Mouse (Mus musculus): ENCODE results near the gene Cfap221. TPM values are rescaled to one million over a fixed set of nuclear protein-coding genes. Genes with fewer than 3 reads are reported as not detected.

Gene Cfap221
- polyA plus RNA-seq, 1 experiment from 2014 or later = 0.09 TPM

DNA sequence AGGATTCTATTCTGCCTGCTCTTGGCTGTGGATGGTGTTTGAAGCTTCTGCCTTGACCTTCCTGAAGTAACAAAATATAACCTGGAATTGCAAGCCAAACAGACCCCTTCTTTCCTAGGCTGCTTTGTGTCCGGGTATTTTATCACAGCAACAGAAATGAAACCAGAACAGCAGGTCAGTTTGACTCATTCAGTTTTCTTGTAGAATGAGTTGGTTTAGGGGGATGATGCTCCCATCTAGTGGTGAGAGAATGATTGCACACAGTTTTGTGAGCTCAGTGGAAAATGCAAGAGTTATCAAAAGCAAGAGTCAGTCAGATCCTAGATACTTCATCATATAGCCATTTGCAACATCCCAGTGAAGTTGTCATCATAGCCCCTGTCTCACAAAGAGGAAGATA lies 67.3 kb downstream of the Cfap221 start:
- Histone ChIP-seq H3K4me3 (no peak overlapping the region), H3K4me2 (replicated peaks) (no peak overlapping the region), H3K27me3 (no peaks in the 10 kb centered on the region), H3K9ac (no peak overlapping the region), H3K4me1 (no peaks in the 10 kb centered on the region), H3K27ac (no peak overlapping the region), H3K36me3 (no peaks in the 10 kb centered on the region), H3K9me3 (no peaks in the 10 kb centered on the region)
- WGBS = 59% methylated on average over 1 of the region's 1 CpGs
- no peak for ATAC-seq (ENCODE audit: low FRiP score, low read depth)

DNA sequence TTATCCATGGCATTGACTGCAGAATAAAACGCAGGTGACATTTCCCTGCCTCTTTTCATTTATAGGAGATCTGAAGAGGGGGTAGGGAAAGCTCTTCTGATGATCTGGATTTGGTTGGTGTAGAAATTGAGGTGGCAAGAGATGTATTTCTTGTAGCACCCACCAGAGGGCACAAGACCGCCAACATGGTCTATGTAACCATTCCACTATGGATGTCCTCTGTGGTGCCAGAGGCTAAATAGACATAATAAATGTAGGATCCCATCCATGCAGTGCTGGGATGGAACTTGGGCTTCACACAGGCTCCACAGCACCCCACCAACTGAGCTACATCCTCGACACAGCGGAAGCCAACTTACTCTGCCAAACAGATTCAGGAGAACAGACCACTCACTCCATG lies 77.7 kb downstream of the Cfap221 start:
- 52% methylated on average over 4 of the region's 4 CpGs for WGBS
- no peak overlapping the region for H3K4me2 ChIP-seq (replicated peaks)
- no peak overlapping the region for H3K9ac ChIP-seq
- H3K27me3 ChIP-seq = no peaks in the 10 kb centered on the region
- no peaks in the 10 kb centered on the region for H3K4me1 ChIP-seq
- no peak for ATAC-seq (ENCODE audit: low FRiP score, low read depth)
- H3K4me3 ChIP-seq = no peak overlapping the region
- H3K27ac ChIP-seq = no peak overlapping the region
- no peaks in the 10 kb centered on the region for H3K36me3 ChIP-seq
- H3K9me3 ChIP-seq = no peaks in the 10 kb centered on the region

DNA sequence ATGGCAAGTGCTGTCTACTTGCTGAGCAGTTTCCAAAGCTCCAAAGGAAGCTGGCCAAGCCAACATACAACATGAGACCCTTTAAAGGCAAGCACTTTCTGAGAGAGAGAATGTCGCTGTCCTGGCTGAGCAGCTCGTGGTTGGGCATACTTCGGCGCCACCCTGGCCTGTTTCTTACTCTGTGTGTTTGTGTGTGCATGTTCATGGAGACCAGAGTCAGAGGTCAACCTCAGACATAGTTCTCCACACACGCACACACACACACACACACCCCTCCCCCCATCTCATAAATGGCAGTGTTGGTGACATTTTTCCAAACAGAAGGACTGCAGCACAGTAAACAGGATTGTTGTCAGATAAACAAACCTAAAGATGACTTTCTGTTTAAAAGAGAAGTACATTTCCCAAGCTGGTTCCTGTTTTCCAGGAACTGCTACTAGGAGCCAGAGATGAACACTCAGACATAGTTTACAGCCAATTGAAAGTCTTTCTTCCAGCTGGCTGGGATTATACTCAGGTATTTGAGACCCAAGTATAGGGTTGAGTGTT lies 80.1 kb downstream of the Cfap221 start:
- Histone ChIP-seq H3K4me2 (replicated peaks) (no peak overlapping the region), H3K4me3 (no peak overlapping the region), H3K9me3 (no peaks in the 10 kb centered on the region), H3K27ac (no peak overlapping the region), H3K36me3 (no peaks in the 10 kb centered on the region), H3K4me1 (peaks cover 6% of the 10 kb centered on the region; the same call in 1 of the 2 replicates), H3K27me3 (no peaks in the 10 kb centered on the region), H3K9ac (no peak overlapping the region)
- no peak for ATAC-seq (ENCODE audit: low FRiP score, low read depth)
- WGBS = 78% methylated on average over 5 of the region's 5 CpGs

DNA sequence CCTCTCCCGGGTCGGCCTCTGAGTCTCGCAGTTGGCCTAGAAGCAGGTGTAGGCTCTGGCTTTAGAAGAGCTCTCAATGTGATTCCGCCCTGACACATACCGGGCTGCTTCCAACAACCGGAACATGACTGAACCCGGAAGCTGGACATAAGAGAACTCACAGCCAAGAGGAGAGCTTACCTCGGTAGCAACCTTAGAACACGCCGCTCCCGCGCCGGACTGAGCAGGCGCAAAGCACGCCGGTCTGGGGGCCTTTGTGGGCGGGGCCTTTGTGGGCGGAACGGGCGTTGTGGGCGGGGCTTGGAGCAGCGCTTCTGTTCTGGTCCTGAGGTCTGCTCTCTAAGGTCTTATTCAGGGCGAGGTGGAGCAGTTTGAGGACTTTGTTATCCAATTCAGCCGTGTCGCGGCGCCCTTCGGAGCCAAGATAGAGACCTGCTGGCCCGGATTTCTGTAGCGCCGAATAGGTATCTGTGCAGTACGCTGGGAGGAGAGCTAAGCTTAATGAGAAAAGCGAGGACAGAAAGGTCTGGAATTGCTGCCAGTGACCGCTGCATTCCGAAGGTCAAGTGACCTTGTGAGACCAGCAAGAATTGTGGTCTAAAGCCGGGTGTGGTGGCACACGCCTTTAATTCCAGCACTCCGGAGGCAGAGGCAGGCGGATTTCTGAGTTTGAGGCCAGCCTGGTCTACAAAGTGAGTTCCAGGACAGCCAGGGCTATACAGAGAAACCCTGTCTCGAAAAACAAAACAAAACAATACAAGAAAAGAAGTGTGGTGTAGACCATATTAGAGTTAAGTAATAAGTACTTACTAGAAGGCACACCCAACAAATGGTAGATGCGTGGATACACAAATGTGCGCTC lies 83.8 kb downstream of the Cfap221 start, which contains the start of gene Tmem177:
Gene Tmem177, minus strand, starts transcription at position 256 of the 862 bp plus-strand sequence.
- no peaks in the 10 kb centered on the region for H3K27me3 ChIP-seq
- no peaks in the 10 kb centered on the region for H3K9me3 ChIP-seq
- H3K36me3 ChIP-seq = peaks cover 28% of the 10 kb centered on the region
- WGBS = 13% methylated on average over 42 of the region's 42 CpGs
- ATAC-seq (ENCODE audit: low FRiP score, low read depth) = peak; percentile 94
- H3K27ac ChIP-seq = no peak within 1 kb of the TSS
- peak within 1 kb of the TSS; percentile 72 for H3K4me2 ChIP-seq (replicated peaks)
- peak within 1 kb of the TSS; percentile 63 for H3K9ac ChIP-seq
- peaks cover 7% of the 10 kb centered on the region; the same call in 1 of the 2 replicates for H3K4me1 ChIP-seq
- peak within 1 kb of the TSS; percentile 57 for H3K4me3 ChIP-seq

DNA sequence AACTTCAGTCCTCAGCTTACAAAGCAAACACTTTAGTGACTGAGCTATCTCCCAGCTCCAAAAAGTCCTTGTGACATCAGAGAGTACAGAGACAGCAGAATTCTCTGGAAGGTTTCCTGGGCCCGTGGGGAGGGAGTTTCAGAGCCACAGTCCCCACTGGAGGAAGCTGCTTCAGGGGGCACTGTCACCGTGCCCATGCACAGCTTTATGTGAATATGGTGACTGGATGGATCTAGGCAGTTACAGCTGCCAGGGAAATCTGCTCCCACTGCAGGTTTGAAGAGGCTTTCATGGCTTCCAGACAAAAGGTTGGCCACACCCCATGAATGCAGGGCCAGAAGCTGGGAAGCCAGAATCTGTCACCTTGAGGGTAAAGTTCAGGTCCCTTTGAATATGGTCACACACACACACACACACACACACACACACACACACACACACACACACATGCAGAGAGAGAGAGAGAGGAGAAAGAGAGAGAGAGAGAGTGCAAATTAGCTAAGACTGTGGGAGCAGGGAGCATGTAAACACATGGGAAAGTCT lies 89.8 kb downstream of the Cfap221 start:
- 76% methylated on average over 2 of the region's 2 CpGs for WGBS
- no peak for ATAC-seq (ENCODE audit: low FRiP score, low read depth)
- Histone ChIP-seq H3K4me2 (replicated peaks) (no peak overlapping the region), H3K36me3 (peaks cover 30% of the 10 kb centered on the region), H3K9me3 (no peaks in the 10 kb centered on the region), H3K9ac (no peak overlapping the region), H3K27ac (no peak overlapping the region), H3K4me1 (peaks cover 16% of the 10 kb centered on the region), H3K27me3 (no peaks in the 10 kb centered on the region), H3K4me3 (no peak overlapping the region)

DNA sequence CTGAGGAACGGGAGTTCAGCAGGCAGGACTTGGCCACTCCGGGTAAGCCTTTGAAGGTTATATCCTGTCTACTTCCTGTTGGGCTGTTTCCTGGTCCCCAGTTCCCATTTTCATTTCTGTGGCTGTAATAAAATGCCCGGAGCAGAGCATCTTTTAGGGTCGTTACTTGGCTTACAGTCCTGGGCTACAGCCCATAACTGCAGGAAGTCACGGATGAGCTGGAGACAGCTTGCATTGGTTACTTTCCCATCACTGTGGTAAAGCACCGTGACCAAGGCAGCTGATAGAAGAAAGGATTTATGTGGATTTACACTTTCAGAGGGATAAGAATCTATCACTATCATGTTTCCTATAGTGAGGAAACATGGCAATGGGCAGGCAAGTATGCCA lies 93.8 kb downstream of the Cfap221 start:
- no peaks in the 10 kb centered on the region for H3K27me3 ChIP-seq
- peaks cover 3% of the 10 kb centered on the region for H3K36me3 ChIP-seq
- WGBS = 10% methylated on average over 6 of the region's 6 CpGs
- peak; percentile 41; the same call in 1 of the 2 replicates for ATAC-seq (ENCODE audit: low FRiP score, low read depth)
- no peak overlapping the region; the same call in 1 of the 2 replicates for H3K27ac ChIP-seq
- H3K4me3 ChIP-seq = no peak overlapping the region
- H3K9ac ChIP-seq = no peak overlapping the region
- 0 out of 2 replicates have a peak overlapping the region, but pooled peaks have one; percentile 2 for H3K4me2 ChIP-seq (replicated peaks)
- no peaks in the 10 kb centered on the region for H3K9me3 ChIP-seq
- H3K4me1 ChIP-seq = peaks cover 26% of the 10 kb centered on the region

DNA sequence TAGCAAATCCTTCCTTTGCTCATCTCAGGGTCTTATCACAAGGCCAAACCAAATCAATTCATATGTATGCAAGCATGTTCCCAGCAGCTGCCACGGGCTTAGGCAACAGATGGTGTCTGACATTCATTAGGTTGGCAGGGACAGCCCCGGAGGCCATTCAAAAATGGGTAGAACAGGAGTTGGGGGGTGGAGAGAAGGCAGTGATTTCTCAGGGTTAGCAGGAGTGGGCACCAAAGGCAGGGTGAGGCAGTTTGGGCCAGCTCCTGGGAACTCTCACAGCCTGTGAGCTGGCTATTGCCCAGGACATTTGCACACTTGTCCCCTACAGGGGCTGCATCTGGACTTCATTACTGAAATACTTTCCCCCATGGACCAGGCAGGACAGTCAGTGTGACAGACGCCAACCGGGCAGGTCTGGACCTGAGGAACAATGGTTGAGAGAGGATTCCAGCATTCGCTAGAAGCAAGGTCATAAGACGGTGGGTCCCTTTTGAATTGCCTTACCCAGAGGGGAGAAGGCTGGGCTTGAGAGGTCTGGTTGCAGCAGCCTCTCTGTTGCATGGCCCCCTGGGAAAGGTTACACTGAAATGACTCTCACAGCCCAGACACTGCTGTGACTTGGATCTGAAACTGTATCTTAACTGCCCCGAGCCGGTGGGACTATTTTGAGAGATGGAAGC lies 94.3 kb downstream of the Cfap221 start:
- peak; percentile 21; the same call in 1 of the 2 replicates for ATAC-seq (ENCODE audit: low FRiP score, low read depth)
- H3K4me3 ChIP-seq = no peak overlapping the region
- no peak overlapping the region; the same call in 1 of the 2 replicates for H3K27ac ChIP-seq
- no peaks in the 10 kb centered on the region for H3K36me3 ChIP-seq
- WGBS = 4% methylated on average over 8 of the region's 8 CpGs
- peak overlapping the region; percentile 2; the same call in 1 of the 2 replicates for H3K4me2 ChIP-seq (replicated peaks)
- peaks cover 26% of the 10 kb centered on the region for H3K4me1 ChIP-seq
- no peaks in the 10 kb centered on the region for H3K9me3 ChIP-seq
- no peak overlapping the region for H3K9ac ChIP-seq
- H3K27me3 ChIP-seq = no peaks in the 10 kb centered on the region

DNA sequence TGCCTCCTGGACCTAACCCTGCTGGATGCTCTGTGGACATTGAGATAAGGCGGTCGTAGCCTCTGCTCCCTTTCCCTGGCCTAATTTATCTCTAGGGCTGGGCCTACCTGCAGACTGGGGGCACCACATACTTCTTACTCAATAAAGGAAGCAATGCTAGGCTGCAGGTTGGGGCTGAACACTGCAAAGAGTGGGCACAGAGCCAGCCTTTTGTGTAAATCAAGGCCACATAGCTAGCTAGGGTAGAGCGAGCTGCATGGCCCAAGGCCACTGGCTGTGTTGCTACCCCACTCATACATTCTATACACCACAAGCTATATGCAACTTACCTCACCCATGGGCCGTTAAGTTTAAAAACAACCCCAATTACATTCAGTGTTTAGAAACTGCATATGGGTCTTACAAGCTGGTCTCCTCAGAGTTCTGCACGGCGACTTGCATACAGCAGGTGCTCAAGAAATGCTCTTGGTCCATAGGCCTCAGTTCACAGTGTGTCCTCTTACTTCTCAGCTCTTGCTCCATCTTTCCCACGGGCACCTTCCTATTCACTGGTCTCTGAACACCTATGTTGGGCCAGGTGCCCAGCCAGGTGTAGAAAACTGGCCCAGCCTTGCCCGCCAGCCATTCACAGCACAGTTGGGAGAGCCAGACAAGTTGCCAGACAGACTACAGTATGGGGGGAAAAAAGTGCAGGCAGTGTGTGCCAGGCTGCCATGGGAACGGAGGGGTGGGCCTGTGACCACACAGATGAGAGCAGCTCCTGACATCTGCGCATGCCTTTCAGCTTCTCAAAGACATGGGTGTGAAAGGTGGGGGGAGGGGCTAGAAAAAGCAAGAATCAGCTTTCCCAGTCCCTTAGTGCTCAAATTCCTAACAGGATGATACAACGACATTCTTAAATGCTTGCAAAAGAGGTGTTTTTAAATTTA lies 97.6 kb downstream of the Cfap221 start:
- no peak overlapping the region for H3K9ac ChIP-seq

DNA sequence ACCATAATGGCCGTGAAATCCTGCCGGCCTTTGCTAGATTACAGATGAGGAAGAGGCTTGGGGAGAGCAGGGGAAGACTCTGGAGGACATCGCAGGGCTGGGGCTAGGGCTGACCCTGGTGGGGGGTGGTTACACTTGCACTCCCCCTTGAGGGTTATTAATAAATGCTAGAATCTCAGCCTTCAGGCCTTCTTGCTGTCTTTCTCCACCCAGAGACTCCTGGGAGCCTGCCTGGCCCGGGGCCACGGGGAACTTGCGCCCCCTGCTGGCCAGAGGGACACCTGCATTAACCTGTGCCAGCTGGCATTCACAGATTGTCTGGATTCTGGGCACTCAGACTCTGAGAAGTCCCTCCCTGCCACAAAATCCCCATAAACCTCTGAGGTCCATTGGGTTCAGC lies 102.1 kb downstream of the Cfap221 start:
- Histone ChIP-seq H3K27ac (no peak overlapping the region), H3K27me3 (no peaks in the 10 kb centered on the region), H3K4me2 (replicated peaks) (no peak overlapping the region), H3K36me3 (no peaks in the 10 kb centered on the region), H3K9me3 (no peaks in the 10 kb centered on the region), H3K9ac (no peak overlapping the region), H3K4me3 (no peak overlapping the region), H3K4me1 (peaks cover 14% of the 10 kb centered on the region)
- WGBS = 39% methylated on average over 6 of the region's 6 CpGs
- no peak for ATAC-seq (ENCODE audit: low FRiP score, low read depth)

More for the DNA sequence above, 97.6 kb downstream of the Cfap221 start:
- Histone ChIP-seq H3K4me1 (peaks cover 30% of the 10 kb centered on the region), H3K27ac (no peak overlapping the region), H3K4me3 (no peak overlapping the region), H3K4me2 (replicated peaks) (no peak overlapping the region), H3K9me3 (no peaks in the 10 kb centered on the region), H3K27me3 (no peaks in the 10 kb centered on the region), H3K36me3 (no peaks in the 10 kb centered on the region)
- WGBS = 73% methylated on average over 11 of the region's 11 CpGs
- ATAC-seq (ENCODE audit: low FRiP score, low read depth) = peak; percentile 38; the same call in 1 of the 2 replicates

DNA sequence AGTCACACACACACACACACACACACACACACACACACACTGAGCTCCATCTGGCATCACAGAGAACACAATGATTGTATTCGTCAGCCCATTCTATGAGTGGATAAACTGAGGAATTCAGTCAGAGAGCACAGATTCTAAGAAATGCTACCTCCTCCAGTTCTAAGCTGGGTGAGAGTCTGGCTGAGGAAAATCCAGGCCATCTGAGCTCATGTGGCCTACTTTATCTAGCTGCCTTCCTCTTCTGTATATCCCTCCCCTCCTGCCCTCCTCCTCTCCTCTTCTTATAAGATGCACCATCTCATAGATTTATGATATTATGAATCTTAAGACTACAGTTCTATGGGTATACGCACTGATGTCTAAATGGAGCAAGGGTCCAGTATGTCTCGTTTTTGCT lies 103.4 kb downstream of the Cfap221 start:
- no peak overlapping the region for H3K4me2 ChIP-seq (replicated peaks)
- H3K9me3 ChIP-seq = no peaks in the 10 kb centered on the region
- WGBS = 84% methylated on average over 3 of the region's 3 CpGs
- H3K4me3 ChIP-seq = no peak overlapping the region
- H3K4me1 ChIP-seq = peaks cover 4% of the 10 kb centered on the region; the same call in 1 of the 2 replicates
- no peak overlapping the region for H3K27ac ChIP-seq
- no peaks in the 10 kb centered on the region for H3K27me3 ChIP-seq
- ATAC-seq (ENCODE audit: low FRiP score, low read depth) = no peak
- H3K36me3 ChIP-seq = no peaks in the 10 kb centered on the region
- no peak overlapping the region for H3K9ac ChIP-seq

DNA sequence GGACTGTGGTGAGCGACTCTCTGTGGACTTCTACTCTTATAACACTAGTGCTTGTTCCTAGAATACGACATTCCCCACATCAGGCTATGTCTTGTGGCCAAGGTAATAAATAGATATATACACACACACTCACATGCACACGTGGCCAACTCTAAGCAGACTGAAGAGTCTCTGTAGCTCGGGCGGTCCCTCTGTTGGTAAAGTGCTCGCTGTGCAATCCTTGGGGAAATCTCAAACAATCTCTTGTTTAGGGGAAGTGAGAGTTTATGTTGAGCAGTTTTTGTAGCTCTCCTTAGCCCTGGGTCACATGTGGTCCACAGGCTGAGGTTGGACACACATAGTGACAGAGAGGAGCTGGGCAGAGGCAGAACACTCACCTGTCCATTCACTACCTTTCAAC lies 104.1 kb downstream of the Cfap221 start:
- H3K27me3 ChIP-seq = no peaks in the 10 kb centered on the region
- ATAC-seq (ENCODE audit: low FRiP score, low read depth) = no peak
- no peak overlapping the region for H3K4me3 ChIP-seq
- 71% methylated on average over 6 of the region's 6 CpGs for WGBS
- no peaks in the 10 kb centered on the region for H3K36me3 ChIP-seq
- no peak overlapping the region for H3K9ac ChIP-seq
- H3K4me2 ChIP-seq (replicated peaks) = no peak overlapping the region
- H3K9me3 ChIP-seq = no peaks in the 10 kb centered on the region
- H3K4me1 ChIP-seq = peaks cover 4% of the 10 kb centered on the region; the same call in 1 of the 2 replicates
- H3K27ac ChIP-seq = no peak overlapping the region

All from limb, embryonic 13.5 days (tissue).